Mouse (Mus musculus) embryonic fibroblast, embryonic 13.5 days (primary cell): ENCODE results near the gene Sult2b1. TPM values are rescaled to one million over a fixed set of nuclear protein-coding genes. Genes with fewer than 3 reads are reported as not detected.

Source experiments
- H3K27ac ChIP-seq: 2 replicates; pipeline ENCODE4 v1.5.1; 2012; ENCODE audit warnings: low read length, control low read depth, inconsistent platforms; ENCODE audit not compliant: insufficient read depth
- H3K4me1 ChIP-seq: 2 replicates; pipeline ENCODE4 v1.6.1; 2011; ENCODE audit warnings: low read length; ENCODE audit not compliant: control insufficient read depth, insufficient read depth
- H3K4me3 ChIP-seq: 2 replicates; pipeline ENCODE4 v1.5.1; 2011; ENCODE audit warnings: mild to moderate bottlenecking, control low read depth, low read length; ENCODE audit not compliant: insufficient read depth
- CTCF ChIP-seq: IDR thresholded peaks from 2 replicates; pipeline ENCODE4 v1.5.1; 2011; ENCODE audit warnings: mild to moderate bottlenecking, control low read depth, low read length, moderate library complexity, borderline replicate concordance; ENCODE audit not compliant: insufficient read depth
- POLR2A ChIP-seq: IDR thresholded peaks from 2 replicates; pipeline ENCODE4 v1.6.1; 2011; ENCODE audit warnings: low read depth, mild to moderate bottlenecking, control low read depth, low read length, moderate library complexity
- polyA plus RNA-seq: library from polyadenylated mRNA; stranded (reverse); fragments of >200 nt; gene quantifications from 2 replicates; pipeline ENCODE4 v1.2.4, GENCODE M21; 2011; ENCODE audit warnings: low read depth; ENCODE audit not compliant: missing spikeins, insufficient read length

Sult2b1 gene
- polyA plus RNA-seq, 1 experiment, result 0.44 TPM

GRCm38 (mm10) chr7:45750162-45750561, 34.3 kb downstream of the Sult2b1 start:
- TF ChIP-seq POLR2A (no peak), CTCF (no peak)
- Histone ChIP-seq H3K4me1 (peaks cover 20% of the 10 kb centered on the region), H3K4me3 (no peak overlapping the region), H3K27ac (no peak overlapping the region)

- no peak for TF ChIP-seq CTCF
- TF ChIP-seq POLR2A, result no peak
- peak overlapping the region; percentile 55; the same call in 1 of the 2 replicates for H3K27ac ChIP-seq
- H3K4me1 ChIP-seq, result peaks cover 20% of the 10 kb centered on the region
- no peak overlapping the region for H3K4me3 ChIP-seq
Observed at GRCm38 (mm10) chr7:45749401-45749800, 35.1 kb downstream of the Sult2b1 start.

- Histone ChIP-seq H3K4me3 (no peak overlapping the region), H3K4me1 (peaks cover 20% of the 10 kb centered on the region), H3K27ac (no peak overlapping the region; the same call in 1 of the 2 replicates)
- TF ChIP-seq CTCF (no peak), POLR2A (no peak)
Observed at GRCm38 (mm10) chr7:45748110-45748509, 36.4 kb downstream of the Sult2b1 start.

GRCm38 (mm10) chr7:45747450-45747849, 37.0 kb downstream of the Sult2b1 start:
- Histone ChIP-seq H3K4me1 (peaks cover 20% of the 10 kb centered on the region), H3K4me3 (no peak overlapping the region), H3K27ac (no peak overlapping the region)
- no peak for TF ChIP-seq CTCF
- TF ChIP-seq POLR2A, result no peak

DNA sequence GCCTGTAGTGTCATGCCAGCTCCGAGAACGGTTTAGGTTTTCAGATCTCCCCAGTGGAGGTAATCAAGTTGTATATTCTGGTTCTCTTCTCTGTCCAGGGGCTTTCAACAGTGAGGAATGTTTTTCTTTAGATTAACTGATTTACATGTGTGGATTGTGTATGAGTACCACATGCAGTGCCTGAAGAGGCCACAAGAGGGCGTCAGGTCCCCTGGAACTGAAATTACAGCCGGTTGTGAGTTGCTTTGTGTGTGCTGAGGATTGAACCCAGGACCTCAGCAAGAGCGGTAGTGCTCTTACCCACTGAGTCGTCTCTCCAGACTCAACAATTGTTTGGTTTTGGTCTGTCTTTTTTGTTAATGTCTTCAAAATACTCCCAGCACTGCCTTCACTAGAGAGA, 38.0 kb downstream of the Sult2b1 start:
- Histone ChIP-seq H3K4me3 (no peak overlapping the region), H3K4me1 (peaks cover 20% of the 10 kb centered on the region), H3K27ac (no peak overlapping the region)
- TF ChIP-seq CTCF, result peak; percentile 5; the same call in 1 of the 2 replicates
- no peak for TF ChIP-seq POLR2A

GRCm38 (mm10) chr7:45744387-45744786, 40.1 kb downstream of the Sult2b1 start:
- Histone ChIP-seq H3K4me1 (peaks cover 13% of the 10 kb centered on the region), H3K4me3 (no peak overlapping the region), H3K27ac (no peak overlapping the region)
- no peak for TF ChIP-seq CTCF
- TF ChIP-seq POLR2A, result no peak

GRCm38 (mm10) chr7:45742338-45742737, 42.1 kb downstream of the Sult2b1 start:
- no peak overlapping the region for H3K27ac ChIP-seq
- H3K4me3 ChIP-seq, result no peak overlapping the region
- no peak for TF ChIP-seq POLR2A
- TF ChIP-seq CTCF, result peak; percentile 49; the same call in 1 of the 2 replicates
- no peaks in the 10 kb centered on the region for H3K4me1 ChIP-seq

DNA sequence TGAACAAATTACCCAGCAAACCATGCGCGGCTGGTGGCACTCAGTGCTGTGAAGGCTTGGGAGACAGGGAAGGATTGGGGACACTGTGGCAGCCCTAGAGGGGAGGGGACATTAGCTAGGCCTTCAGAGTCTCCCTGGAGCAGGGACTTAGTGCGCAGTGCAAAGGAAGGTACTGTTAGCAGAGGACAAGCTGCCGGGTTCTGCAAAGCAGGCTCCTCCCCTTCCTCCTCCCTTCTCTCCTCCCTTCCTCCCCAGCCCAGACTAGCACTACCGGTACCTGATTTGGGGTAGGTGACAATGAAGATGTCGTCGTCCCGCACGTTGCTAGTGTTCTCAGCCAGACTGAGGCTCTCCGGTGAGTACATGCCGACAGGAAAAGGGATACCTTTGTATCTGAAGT, 42.7 kb downstream of the Sult2b1 start:
- Histone ChIP-seq H3K27ac (no peak overlapping the region), H3K4me3 (no peak overlapping the region), H3K4me1 (no peaks in the 10 kb centered on the region)
- TF ChIP-seq POLR2A, result 0 out of 2 replicates have a peak, but pooled peaks have one; percentile 25
- TF ChIP-seq CTCF, result no peak

DNA sequence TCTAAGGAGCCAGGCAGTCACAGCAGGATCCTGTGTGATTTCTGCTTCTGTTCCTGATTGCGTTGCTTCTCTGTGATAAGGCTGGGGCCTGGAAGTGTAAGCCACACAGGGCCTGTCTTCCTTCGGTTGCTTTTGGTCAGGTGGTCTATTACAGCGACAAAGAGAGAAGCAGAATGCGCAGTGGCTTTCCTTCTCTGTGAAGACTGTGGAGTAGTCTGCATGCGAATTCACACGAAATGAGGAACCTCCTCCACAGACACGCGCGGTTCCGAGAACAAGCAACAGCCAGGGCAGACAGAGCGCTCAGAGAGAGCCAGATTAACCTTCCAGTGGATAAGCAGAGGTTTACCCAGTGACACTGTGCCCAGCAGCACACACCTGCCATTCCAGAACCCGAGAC, 43.2 kb downstream of the Sult2b1 start:
- TF ChIP-seq CTCF, result no peak
- no peak for TF ChIP-seq POLR2A
- Histone ChIP-seq H3K27ac (no peak overlapping the region), H3K4me3 (no peak overlapping the region), H3K4me1 (no peaks in the 10 kb centered on the region)

DNA sequence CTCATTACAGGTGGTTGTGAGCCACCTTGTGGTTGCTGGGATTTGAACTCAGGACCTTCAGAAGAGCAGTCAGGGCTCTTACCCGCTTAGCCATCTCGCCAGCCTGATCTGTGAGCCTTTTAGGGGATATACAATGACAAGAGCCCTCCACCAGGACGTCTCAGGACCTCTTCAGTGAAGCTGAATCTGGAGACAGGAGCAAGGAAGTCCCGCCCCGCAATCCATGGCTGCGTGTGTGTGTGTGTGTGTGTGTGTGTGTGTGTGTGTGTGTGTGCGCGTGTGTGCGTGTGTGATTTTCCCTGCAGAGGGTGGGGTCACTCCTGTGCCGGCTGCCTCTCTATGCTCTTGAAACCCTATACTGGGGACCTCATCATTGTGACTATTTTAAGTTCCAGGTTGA, 44.6 kb downstream of the Sult2b1 start:
- Histone ChIP-seq H3K27ac (no peak overlapping the region), H3K4me3 (no peak overlapping the region), H3K4me1 (no peaks in the 10 kb centered on the region)
- no peak for TF ChIP-seq CTCF
- no peak for TF ChIP-seq POLR2A
